Mouse (Mus musculus): Measurements from ENCODE around the gene Ctsw. TPM values are rescaled to one million over a fixed set of nuclear protein-coding genes. Genes with fewer than 3 reads are reported as not detected.

The Ctsw gene
- polyA plus RNA-seq, 1 experiment from 2014 or later: 1.1 TPM

GRCm38 (mm10) chr19:5424782-5425741, 43.2 kb downstream of the Ctsw start, which contains the start of the genes Drap1 and AI837181:
Gene Drap1, minus strand, starts transcription at chr19:5424979.
Gene AI837181, plus strand, starts transcription at chr19:5425144.
- Histone ChIP-seq H3K9me3 (replicated peaks) (no peaks in the 10 kb centered on the region), H3K27ac (peak within 1 kb of the TSS; percentile 95), H3K4me1 (peaks cover 38% of the 10 kb centered on the region), H3K9ac (peak within 1 kb of the TSS; percentile 90), H3K4me3 (replicated peaks) (peak within 1 kb of the TSS; percentile 86), H3K36me3 (peaks cover 44% of the 10 kb centered on the region), H3K27me3 (no peaks in the 10 kb centered on the region), H3K4me2 (peak within 1 kb of the TSS; percentile 79)
- peak; percentile 92 for ATAC-seq (replicated peaks; ENCODE audit: low FRiP score)
- WGBS: under 1% methylated on average over 80 of the region's 87 CpGs

GRCm38 (mm10) chr19:5424092-5424781, 44.1 kb downstream of the Ctsw start:
- H3K4me1 ChIP-seq: peaks cover 38% of the 10 kb centered on the region
- H3K9ac ChIP-seq: peak overlapping the region; percentile 82
- no peaks in the 10 kb centered on the region for H3K9me3 ChIP-seq (replicated peaks)
- H3K4me3 ChIP-seq (replicated peaks): peak overlapping the region; percentile 86
- H3K36me3 ChIP-seq: peaks cover 51% of the 10 kb centered on the region
- WGBS: under 1% methylated on average over 35 of the region's 48 CpGs
- peak overlapping the region; percentile 79 for H3K4me2 ChIP-seq
- peak overlapping the region; percentile 95 for H3K27ac ChIP-seq
- H3K27me3 ChIP-seq: no peaks in the 10 kb centered on the region
- ATAC-seq (replicated peaks; ENCODE audit: low FRiP score): peak; percentile 69

GRCm38 (mm10) chr19:5423561-5423960, 44.7 kb downstream of the Ctsw start:
- Histone ChIP-seq H3K36me3 (peaks cover 58% of the 10 kb centered on the region), H3K27ac (peak overlapping the region; percentile 95), H3K4me2 (peak overlapping the region; percentile 79), H3K27me3 (no peaks in the 10 kb centered on the region), H3K4me1 (peaks cover 38% of the 10 kb centered on the region), H3K9me3 (replicated peaks) (no peaks in the 10 kb centered on the region), H3K9ac (peak overlapping the region; percentile 82), H3K4me3 (replicated peaks) (peak overlapping the region; percentile 86)
- 63% methylated on average over 12 of the region's 12 CpGs for WGBS
- ATAC-seq (replicated peaks; ENCODE audit: low FRiP score): no peak

GRCm38 (mm10) chr19:5422895-5423443, 45.3 kb downstream of the Ctsw start:
- WGBS: 85% methylated on average over 9 of the region's 9 CpGs
- peak overlapping the region; percentile 86 for H3K4me3 ChIP-seq (replicated peaks)
- 0 out of 2 replicates have a peak overlapping the region, but pooled peaks have one; percentile 95 for H3K27ac ChIP-seq
- H3K9ac ChIP-seq: 0 out of 2 replicates have a peak overlapping the region, but pooled peaks have one; percentile 82
- no peaks in the 10 kb centered on the region for H3K9me3 ChIP-seq (replicated peaks)
- no peak for ATAC-seq (replicated peaks; ENCODE audit: low FRiP score)
- peaks cover 63% of the 10 kb centered on the region for H3K36me3 ChIP-seq
- H3K27me3 ChIP-seq: no peaks in the 10 kb centered on the region
- H3K4me1 ChIP-seq: peaks cover 34% of the 10 kb centered on the region
- peak overlapping the region; percentile 79 for H3K4me2 ChIP-seq

GRCm38 (mm10) chr19:5422267-5422666, 46.0 kb downstream of the Ctsw start:
- no peak overlapping the region for H3K9ac ChIP-seq
- no peak overlapping the region for H3K4me3 ChIP-seq (replicated peaks)
- ATAC-seq (replicated peaks; ENCODE audit: low FRiP score): no peak
- WGBS: 90% methylated on average over 10 of the region's 10 CpGs
- peaks cover 65% of the 10 kb centered on the region for H3K36me3 ChIP-seq
- H3K27me3 ChIP-seq: no peaks in the 10 kb centered on the region
- no peaks in the 10 kb centered on the region for H3K9me3 ChIP-seq (replicated peaks)
- H3K27ac ChIP-seq: no peak overlapping the region
- no peak overlapping the region for H3K4me2 ChIP-seq
- H3K4me1 ChIP-seq: peaks cover 31% of the 10 kb centered on the region

- Histone ChIP-seq H3K27ac (no peak overlapping the region), H3K4me3 (replicated peaks) (no peak overlapping the region), H3K4me1 (peaks cover 26% of the 10 kb centered on the region), H3K36me3 (peaks cover 62% of the 10 kb centered on the region), H3K4me2 (no peak overlapping the region), H3K9me3 (replicated peaks) (no peaks in the 10 kb centered on the region), H3K9ac (no peak overlapping the region), H3K27me3 (no peaks in the 10 kb centered on the region)
- WGBS: 85% methylated on average over 5 of the region's 5 CpGs
- ATAC-seq (replicated peaks; ENCODE audit: low FRiP score): no peak
Observed at GRCm38 (mm10) chr19:5421784-5422183, 46.5 kb downstream of the Ctsw start.

- no peak overlapping the region for H3K4me2 ChIP-seq
- no peaks in the 10 kb centered on the region for H3K9me3 ChIP-seq (replicated peaks)
- no peak overlapping the region for H3K9ac ChIP-seq
- peaks cover 53% of the 10 kb centered on the region for H3K36me3 ChIP-seq
- H3K4me3 ChIP-seq (replicated peaks): no peak overlapping the region
- H3K4me1 ChIP-seq: peaks cover 15% of the 10 kb centered on the region
- H3K27ac ChIP-seq: no peak overlapping the region
- 93% methylated on average over 6 of the region's 6 CpGs for WGBS
- no peaks in the 10 kb centered on the region for H3K27me3 ChIP-seq
- ATAC-seq (replicated peaks; ENCODE audit: low FRiP score): no peak
Observed at GRCm38 (mm10) chr19:5420579-5420978, 47.7 kb downstream of the Ctsw start.

GRCm38 (mm10) chr19:5419630-5420029, 48.7 kb downstream of the Ctsw start:
- Histone ChIP-seq H3K4me2 (no peak overlapping the region), H3K9me3 (replicated peaks) (no peaks in the 10 kb centered on the region), H3K27me3 (no peaks in the 10 kb centered on the region), H3K9ac (no peak overlapping the region), H3K4me1 (peaks cover 15% of the 10 kb centered on the region), H3K27ac (no peak overlapping the region), H3K36me3 (peaks cover 53% of the 10 kb centered on the region), H3K4me3 (replicated peaks) (no peak overlapping the region)
- WGBS: 90% methylated on average over 9 of the region's 9 CpGs
- ATAC-seq (replicated peaks; ENCODE audit: low FRiP score): no peak

GRCm38 (mm10) chr19:5418750-5419466, 49.4 kb downstream of the Ctsw start:
- no peaks in the 10 kb centered on the region for H3K27me3 ChIP-seq
- H3K9ac ChIP-seq: no peak overlapping the region
- H3K9me3 ChIP-seq (replicated peaks): no peaks in the 10 kb centered on the region
- no peak overlapping the region for H3K4me2 ChIP-seq
- ATAC-seq (replicated peaks; ENCODE audit: low FRiP score): no peak
- H3K4me1 ChIP-seq: peaks cover 12% of the 10 kb centered on the region
- H3K27ac ChIP-seq: no peak overlapping the region
- peaks cover 53% of the 10 kb centered on the region for H3K36me3 ChIP-seq
- no peak overlapping the region for H3K4me3 ChIP-seq (replicated peaks)
- 89% methylated on average over 8 of the region's 8 CpGs for WGBS
